8 mouse cellular contexts compared by ENCODE assay signal in genomic region chr17:74528648-74529532, GRCm38 (mm10). TPM values are rescaled to one million over a fixed set of nuclear protein-coding genes. Genes with fewer than 3 reads are reported as not detected.
DNase-seq lines count a peak whose midpoint lies in the region; ATAC-seq and TF ChIP-seq lines count a peak whose summit lies in the region.

No protein-coding gene starts in this region.

- peak overlapping the region; percentile 82 for H3K27ac ChIP-seq in MEL (ENCODE audit: control insufficient read depth, low read depth, low read length)
- H3K27ac ChIP-seq in embryonic facial prominence, embryonic 11.5 days (replicated peaks; ENCODE audit: low read depth, low read length): peak overlapping the region; percentile 98
- peak overlapping the region; percentile 99 for H3K27ac ChIP-seq in heart, embryonic 13.5 days (replicated peaks)
- peak overlapping the region; percentile 72 for H3K27ac ChIP-seq in liver, adult 2 months (replicated peaks; ENCODE audit: insufficient read depth, low read depth, low read length)
- peak overlapping the region; percentile 98 for H3K27ac ChIP-seq in midbrain, postnatal 0 days (ENCODE audit: low read depth, low read length)

- H3K36me3 ChIP-seq in MEL (ENCODE audit: control insufficient read depth in 1 of 2, insufficient read depth in 2 of 2, low read length in 2 of 2): peaks cover 2 to 30% of the 10 kb centered on the region in 2 experiments; a peak in 3 of 4 replicates
- H3K36me3 ChIP-seq in embryonic facial prominence, embryonic 11.5 days (replicated peaks; ENCODE audit: control insufficient read depth, insufficient read depth, low read depth, low read length): no peaks in the 10 kb centered on the region
- H3K36me3 ChIP-seq in heart, embryonic 13.5 days: no peaks in the 10 kb centered on the region; the same call in 1 of the 2 replicates
- H3K36me3 ChIP-seq in liver, adult 2 months (ENCODE audit: control insufficient read depth, insufficient read depth, low read length): no peaks in the 10 kb centered on the region
- H3K36me3 ChIP-seq in midbrain, postnatal 0 days (ENCODE audit: insufficient read depth, low read length): no peaks in the 10 kb centered on the region

- DNase-seq in kidney, postnatal 10 days: peak; percentile 64
- DNase-seq in kidney, adult 11 months: no peak
- DNase-seq in MEL (ENCODE audit: low read depth, low spot score): peak; percentile 56
- no peak for DNase-seq in embryonic facial prominence, embryonic 11.5 days (ENCODE audit: low spot score)
- no peak for DNase-seq in liver, adult 2 months (ENCODE audit: extremely low read depth, low read depth, low spot score)
- peak; percentile 12 for DNase-seq in midbrain, postnatal 0 days (ENCODE audit: low spot score)
- no peak for DNase-seq in Muller cell, postnatal 12 days (ENCODE audit: inconsistent ontology term)

- H3K4me1 ChIP-seq in MEL (ENCODE audit: control insufficient read depth in 1 of 2, insufficient read depth in 2 of 2, low read length in 2 of 2): peaks cover 5 to 16% of the 10 kb centered on the region in 2 experiments
- no peaks in the 10 kb centered on the region for H3K4me1 ChIP-seq in embryonic facial prominence, embryonic 11.5 days (ENCODE audit: control insufficient read depth, insufficient read depth, low read length)
- peaks cover 28% of the 10 kb centered on the region for H3K4me1 ChIP-seq in heart, embryonic 13.5 days
- peaks cover 4% of the 10 kb centered on the region; the same call in 1 of the 2 replicates for H3K4me1 ChIP-seq in liver, adult 2 months (ENCODE audit: control insufficient read depth, insufficient read depth, low read length)
- 0 out of 2 replicates have a peak, but pooled peaks cover 6% of the 10 kb centered on the region for H3K4me1 ChIP-seq in midbrain, postnatal 0 days (ENCODE audit: insufficient read depth, low read length)

- under 1% methylated on average over 70 of the region's 72 CpGs for WGBS in embryonic facial prominence, embryonic 11.5 days
- WGBS in heart, embryonic 13.5 days: 0% methylated on average over 68 of the region's 72 CpGs
- WGBS in liver, adult 2 months: under 1% methylated on average over 72 of the region's 72 CpGs
- WGBS in midbrain, postnatal 0 days: under 1% methylated on average over 71 of the region's 72 CpGs

- H3K79me2 ChIP-seq in MEL (ENCODE audit: control insufficient read depth, insufficient read depth, low read length, poor library complexity): peaks cover 51% of the 10 kb centered on the region
- peaks cover 27% of the 10 kb centered on the region for H3K79me2 ChIP-seq in liver, adult 2 months (ENCODE audit: control insufficient read depth, insufficient read depth, low read length)

- no peaks in the 10 kb centered on the region for H3K9me3 ChIP-seq in MEL (replicated peaks; ENCODE audit: insufficient read depth, low read length)
- H3K9me3 ChIP-seq in embryonic facial prominence, embryonic 11.5 days (replicated peaks; ENCODE audit: control insufficient read depth, low read length): no peaks in the 10 kb centered on the region
- no peaks in the 10 kb centered on the region for H3K9me3 ChIP-seq in heart, embryonic 13.5 days
- no peaks in the 10 kb centered on the region for H3K9me3 ChIP-seq in midbrain, postnatal 0 days (ENCODE audit: low read length)

- no peak for TF ChIP-seq CTCF in MEL (IDR thresholded peaks at IDR 0.05 in 2 of 3, conservative IDR thresholded peaks at IDR 0.05 in 1 of 3; ENCODE audit: control insufficient read depth in 1 of 3, insufficient read depth in 1 of 3, low read depth in 2 of 3, low read length in 3 of 3, poor library complexity in 1 of 3, severe bottlenecking in 1 of 3)
- no peak for TF ChIP-seq CTCF in liver, adult 2 months (IDR thresholded peaks at IDR 0.05; ENCODE audit: low read depth, low read length)
- no peak for TF ChIP-seq CTCF in midbrain, postnatal 0 days (IDR thresholded peaks at IDR 0.05)

- ATAC-seq in embryonic facial prominence, embryonic 11.5 days (replicated peaks; ENCODE audit: insufficient number of reproducible peaks, low FRiP score, low TSS enrichment, low read depth): peak; percentile 71
- peak; percentile 34 for ATAC-seq in heart, embryonic 13.5 days (ENCODE audit: extremely low read depth, insufficient number of reproducible peaks, low FRiP score, low TSS enrichment)
- peak; percentile 51 for ATAC-seq in midbrain, postnatal 0 days (ENCODE audit: low FRiP score)

- TF ChIP-seq RAD21 in MEL (IDR thresholded peaks at IDR 0.05; ENCODE audit: low read depth, low read length): no peak

- TF ChIP-seq EP300 in MEL (IDR thresholded peaks at IDR 0.05; ENCODE audit: low read depth in 1 of 2, low read length in 2 of 2): no peak

- H3K27me3 ChIP-seq in MEL (ENCODE audit: control insufficient read depth in 1 of 2, insufficient read depth in 2 of 2, low read length in 2 of 2): no peaks in the 10 kb centered on the region
- H3K27me3 ChIP-seq in embryonic facial prominence, embryonic 11.5 days (ENCODE audit: control insufficient read depth, insufficient read depth, low read length): no peaks in the 10 kb centered on the region
- H3K27me3 ChIP-seq in heart, embryonic 13.5 days (replicated peaks): no peaks in the 10 kb centered on the region
- no peaks in the 10 kb centered on the region for H3K27me3 ChIP-seq in liver, adult 2 months (ENCODE audit: control insufficient read depth, insufficient read depth, low read length)
- no peaks in the 10 kb centered on the region for H3K27me3 ChIP-seq in midbrain, postnatal 0 days (ENCODE audit: insufficient read depth, low read length)

- TF ChIP-seq POLR2A in MEL (IDR thresholded peaks at IDR 0.05; ENCODE audit: control insufficient read depth in 1 of 2, insufficient read depth in 1 of 2, low read depth in 1 of 2, low read length in 2 of 2, poor library complexity in 1 of 2): no peak
- no peak for TF ChIP-seq POLR2A in liver, adult 2 months (IDR thresholded peaks at IDR 0.05; ENCODE audit: extremely low read depth, insufficient read depth, low read length)

- H3K4me2 ChIP-seq in embryonic facial prominence, embryonic 11.5 days (ENCODE audit: low read depth, low read length): peak overlapping the region; percentile 48
- peak overlapping the region; percentile 85 for H3K4me2 ChIP-seq in heart, embryonic 13.5 days
- peak overlapping the region; percentile 76 for H3K4me2 ChIP-seq in midbrain, postnatal 0 days (ENCODE audit: low read depth, low read length, poor library complexity, severe bottlenecking)

- H3K9ac ChIP-seq in MEL (ENCODE audit: control insufficient read depth, low read depth, low read length, poor library complexity, severe bottlenecking): peak overlapping the region; percentile 100
- peak overlapping the region; percentile 96 for H3K9ac ChIP-seq in embryonic facial prominence, embryonic 11.5 days (replicated peaks; ENCODE audit: low read length)
- H3K9ac ChIP-seq in heart, embryonic 13.5 days: peak overlapping the region; percentile 90
- H3K9ac ChIP-seq in liver, adult 2 months (ENCODE audit: low read depth, low read length): peak overlapping the region; percentile 93
- peak overlapping the region; percentile 100 for H3K9ac ChIP-seq in midbrain, postnatal 0 days (replicated peaks; ENCODE audit: low read length, poor library complexity, severe bottlenecking)

- peak overlapping the region; percentile 98 for H3K4me3 ChIP-seq in MEL (ENCODE audit: control insufficient read depth in 1 of 2, insufficient read depth in 1 of 2, low read depth in 2 of 2, low read length in 2 of 2)
- peak overlapping the region; percentile 98 for H3K4me3 ChIP-seq in embryonic facial prominence, embryonic 11.5 days (ENCODE audit: low read depth, low read length)
- H3K4me3 ChIP-seq in heart, embryonic 13.5 days: peak overlapping the region; percentile 99
- peak overlapping the region; percentile 92 for H3K4me3 ChIP-seq in liver, adult 2 months (ENCODE audit: insufficient read depth, low read depth, low read length)
- H3K4me3 ChIP-seq in midbrain, postnatal 0 days (ENCODE audit: low read depth, low read length): peak overlapping the region; percentile 98

TF ChIP-seq in MEL, 35 proteins besides CTCF, POLR2A, EP300 and RAD21:
- TF ChIP-seq MYB (IDR thresholded peaks at IDR 0.05; ENCODE audit: low read depth, low read length) (no peak), ELF1 (IDR thresholded peaks at IDR 0.05; ENCODE audit: low read depth, low read length) (no peak), USF1 (IDR thresholded peaks at IDR 0.05; ENCODE audit: low read depth, low read length) (no peak), MAX (IDR thresholded peaks at IDR 0.05; ENCODE audit: low read length) (no peak), ETS1 (IDR thresholded peaks at IDR 0.05; ENCODE audit: low read depth, low read length) (no peak), CHD1 (IDR thresholded peaks at IDR 0.05; ENCODE audit: low read depth, low read length) (no peak), ZNF384 (IDR thresholded peaks at IDR 0.05; ENCODE audit: low read depth, low read length) (peak; percentile 60), TBP (IDR thresholded peaks at IDR 0.05; ENCODE audit: low read depth, low read length) (no peak), MEF2A (IDR thresholded peaks at IDR 0.05; ENCODE audit: extremely low read depth, insufficient replicate concordance, low read depth, low read length, poor library complexity, severe bottlenecking) (no peak)

RNA-seq across cellular contexts. Expression of gene Birc6, which starts 0.8 kb away (rescaled TPM):
- total RNA-seq in MEL (2012; rRNA removed): 58.7 and 66.4 TPM in 2 replicates
- polyA plus RNA-seq in MEL (2012; ENCODE audit: insufficient read depth in 1 of 2, insufficient read length in 2 of 2, low read depth in 1 of 2, low replicate concordance in 2 of 2, missing spikeins in 1 of 2): 100 to 1,000 TPM in 1 of 2 experiments, 10 to 100 TPM in 1; 67.3 to 475 TPM
- polyA plus RNA-seq in embryonic facial prominence, embryonic 11.5 days (2014; fragmentation: Nextera tagmentation; extraction: Ambion mirVana): 75.6 and 83.8 TPM in 2 replicates
- polyA plus RNA-seq in heart, embryonic 13.5 days (2015; fragmentation: Nextera tagmentation; extraction: Ambion mirVana): 51.9 and 58.8 TPM in 2 replicates
- total RNA-seq in liver, adult 2 months (2014; rRNA removed): 107 and 115 TPM in 2 replicates
- 32.8 and 33.2 TPM in 2 replicates for polyA plus RNA-seq in liver, adult 2 months (2012; rRNA removed)
- total RNA-seq in midbrain, postnatal 0 days (2014; rRNA removed): 136 and 144 TPM in 2 replicates
- 96.2 and 120 TPM in 2 replicates for polyA plus RNA-seq in midbrain, postnatal 0 days (2015; fragmentation: Nextera tagmentation; extraction: Ambion mirVana)

RNA-seq across cellular contexts. Expression of gene Yipf4, which starts 39.6 kb away (rescaled TPM):
- 24.3 and 24.4 TPM in 2 replicates for total RNA-seq in MEL (2012; rRNA removed)
- polyA plus RNA-seq in MEL (2012; ENCODE audit: insufficient read depth in 1 of 2, insufficient read length in 2 of 2, low read depth in 1 of 2, low replicate concordance in 2 of 2, missing spikeins in 1 of 2): 10 to 100 TPM in 1 of 2 experiments, not detected in 1; 31.7 TPM
- polyA plus RNA-seq in embryonic facial prominence, embryonic 11.5 days (2014; fragmentation: Nextera tagmentation; extraction: Ambion mirVana): 52.6 and 63.5 TPM in 2 replicates
- 48.7 and 50.9 TPM in 2 replicates for polyA plus RNA-seq in heart, embryonic 13.5 days (2015; fragmentation: Nextera tagmentation; extraction: Ambion mirVana)
- 30.3 and 35.4 TPM in 2 replicates for total RNA-seq in liver, adult 2 months (2014; rRNA removed)
- 27.4 and 28.2 TPM in 2 replicates for polyA plus RNA-seq in liver, adult 2 months (2012; rRNA removed)
- 40.5 and 41.8 TPM in 2 replicates for total RNA-seq in midbrain, postnatal 0 days (2014; rRNA removed)
- 46.8 and 51.7 TPM in 2 replicates for polyA plus RNA-seq in midbrain, postnatal 0 days (2015; fragmentation: Nextera tagmentation; extraction: Ambion mirVana)

Comparison
In these comparisons a context has a peak if more than half of its experiments do, and no peak if none do; other contexts are left out.
1. DNase-seq: peak in kidney, postnatal 10 days (single experiment), MEL (single experiment) and midbrain, postnatal 0 days (single experiment); none in kidney, adult 11 months (single experiment), embryonic facial prominence, embryonic 11.5 days (single experiment), liver, adult 2 months (single experiment) and Muller cell, postnatal 12 days (single experiment).
2. Peak in every context shown above with its lines, with median percentiles within 50 percentile points of each other: H3K27ac ChIP-seq, H3K4me3 ChIP-seq, H3K9ac ChIP-seq, ATAC-seq and H3K4me2 ChIP-seq.